8 mouse cellular contexts compared by ENCODE assay signal in genomic region chr4:3049972-3050846, GRCm38 (mm10).
DNase-seq lines count a peak whose midpoint lies in the region; ATAC-seq lines count a peak whose summit lies in the region.

No protein-coding gene starts in this region.

- ATAC-seq in erythroid progenitor cell, adult 5-6 weeks (replicated peaks; ENCODE audit: low FRiP score, poor library complexity, severe bottlenecking): peak; percentile 51
- peak; percentile 64 for ATAC-seq in hindbrain, embryonic 13.5 days (ENCODE audit: low FRiP score)
- ATAC-seq in megakaryocyte-erythroid progenitor cell, adult 5-6 weeks (replicated peaks; ENCODE audit: low FRiP score, low TSS enrichment, poor library complexity, severe bottlenecking): peak; percentile 63

- H3K4me3 ChIP-seq in hindbrain, embryonic 13.5 days: no peak overlapping the region

- 52% methylated on average over 2 of the region's 2 CpGs for WGBS in hindbrain, embryonic 13.5 days

- no peak overlapping the region for H3K27ac ChIP-seq in hindbrain, embryonic 13.5 days

- 0 out of 2 replicates have a peak, but pooled peaks cover 3% of the 10 kb centered on the region for H3K36me3 ChIP-seq in hindbrain, embryonic 13.5 days

- DNase-seq in kidney, postnatal 4 days: peak; percentile 0
- DNase-seq in kidney, adult 18-20 months: no peak
- no peak for DNase-seq in right cerebral cortex, postnatal 4 days
- no peak for DNase-seq in left cerebral cortex, adult 8-10 months (ENCODE audit: low spot score in 2 of 2)
- DNase-seq in layer of hippocampus, adult 18-20 months (ENCODE audit: low spot score in 2 of 2): no peak

- no peaks in the 10 kb centered on the region for H3K4me1 ChIP-seq in hindbrain, embryonic 13.5 days (replicated peaks)

- no peak overlapping the region for H3K4me2 ChIP-seq in hindbrain, embryonic 13.5 days

- peaks cover 55% of the 10 kb centered on the region for H3K9me3 ChIP-seq in hindbrain, embryonic 13.5 days

- H3K27me3 ChIP-seq in hindbrain, embryonic 13.5 days: no peaks in the 10 kb centered on the region

- no peak overlapping the region for H3K9ac ChIP-seq in hindbrain, embryonic 13.5 days

Comparison
In these comparisons a context has a peak if more than half of its experiments do, and no peak if none do; other contexts are left out.
1. DNase-seq: peak in kidney, postnatal 4 days (2 of 2); none in kidney, adult 18-20 months (single experiment), right cerebral cortex, postnatal 4 days (single experiment), left cerebral cortex, adult 8-10 months (0 of 2) and layer of hippocampus, adult 18-20 months (0 of 2).
2. Peak in every context shown above with its lines, with median percentiles within 50 percentile points of each other: ATAC-seq.